Mouse (Mus musculus): ENCODE results near the gene Nprl3. TPM values are rescaled to one million over a fixed set of nuclear protein-coding genes. Genes with fewer than 3 reads are reported as not detected.

Gene Nprl3
- polyA plus RNA-seq (2012; rRNA removed) = 25.1 and 35.7 TPM in 2 replicates

- WGBS = under 1% methylated on average over 54 of the region's 54 CpGs
- TF ChIP-seq POLR2A (IDR thresholded peaks at IDR 0.05; ENCODE audit: low read depth, low read length) = peak; percentile 94
- TF ChIP-seq CTCF (IDR thresholded peaks at IDR 0.05; ENCODE audit: extremely low read depth, insufficient read length, insufficient replicate concordance, low read depth, low read length) = no peak
- 0 out of 2 replicates have a peak, but pooled peaks cover 1% of the 10 kb centered on the region for H3K36me3 ChIP-seq (ENCODE audit: control insufficient read depth, insufficient read depth, low read length)
- peaks cover 3% of the 10 kb centered on the region; the same call in 1 of the 2 replicates for H3K4me1 ChIP-seq (ENCODE audit: control insufficient read depth, insufficient read depth, insufficient read length, low read length)
- peak within 1 kb of the TSS; percentile 94 for H3K4me3 ChIP-seq (ENCODE audit: low read depth, low read length)
- peak within 1 kb of the TSS; percentile 70 for H3K27ac ChIP-seq (ENCODE audit: insufficient read depth, low read depth, low read length)
- H3K27me3 ChIP-seq (ENCODE audit: control insufficient read depth, insufficient read depth, low read length) = no peaks in the 10 kb centered on the region
Measured at GRCm38 (mm10) chr11:32267188-32267884, at the start of gene Nprl3. Gene Nprl3 (minus strand): TSS chr11:32267707.

DNA sequence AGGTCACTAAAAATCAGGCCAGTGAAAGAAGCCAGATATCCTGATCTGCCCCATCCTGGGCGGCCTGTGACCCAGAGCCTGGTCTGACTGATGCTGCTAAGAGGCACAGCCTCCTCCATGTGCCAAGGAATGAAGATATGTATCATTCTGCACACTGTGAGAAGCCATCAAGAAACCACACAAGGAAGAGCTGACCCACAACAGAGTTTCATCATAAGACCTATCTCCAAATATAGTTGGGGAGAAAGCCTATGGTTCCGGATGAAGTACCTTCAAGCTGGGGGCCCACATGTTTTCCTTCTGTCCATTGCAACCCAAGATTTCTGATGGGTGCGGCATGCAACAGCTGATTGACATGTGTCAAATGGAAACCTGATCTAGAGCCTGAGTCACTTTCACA lies 48.5 kb upstream of the Nprl3 start:
- Histone ChIP-seq H3K36me3 (ENCODE audit: control insufficient read depth, insufficient read depth, low read length) (no peaks in the 10 kb centered on the region), H3K4me3 (ENCODE audit: low read depth, low read length) (no peak overlapping the region), H3K27ac (ENCODE audit: insufficient read depth, low read depth, low read length) (no peak overlapping the region), H3K4me1 (ENCODE audit: control insufficient read depth, insufficient read depth, insufficient read length, low read length) (no peaks in the 10 kb centered on the region), H3K27me3 (ENCODE audit: control insufficient read depth, insufficient read depth, low read length) (no peaks in the 10 kb centered on the region)
- TF ChIP-seq POLR2A (IDR thresholded peaks at IDR 0.05; ENCODE audit: low read depth, low read length) = no peak
- no peak for TF ChIP-seq CTCF (IDR thresholded peaks at IDR 0.05; ENCODE audit: extremely low read depth, insufficient read length, insufficient replicate concordance, low read depth, low read length)
- 73% methylated on average over 3 of the region's 3 CpGs for WGBS

DNA sequence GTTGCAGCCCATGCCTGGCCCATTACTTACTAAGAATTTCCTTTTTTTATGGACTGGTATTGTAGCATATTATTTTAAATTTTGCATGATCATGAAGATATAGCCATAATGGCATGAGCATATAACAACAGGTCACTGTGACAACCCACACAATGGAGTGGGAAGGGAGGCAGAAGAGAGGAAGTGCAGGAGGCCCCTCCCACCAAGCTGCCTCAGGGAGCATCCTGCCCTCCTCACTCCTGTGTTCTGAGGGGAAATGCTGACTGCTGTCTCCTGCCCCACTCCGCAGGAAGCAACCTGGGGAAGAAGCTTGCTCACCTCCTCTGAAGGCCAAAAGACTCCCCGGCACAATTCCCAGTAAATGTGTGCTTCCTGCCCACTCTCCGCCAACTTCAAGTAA lies 42.4 kb upstream of the Nprl3 start:
- no peak for TF ChIP-seq CTCF (IDR thresholded peaks at IDR 0.05; ENCODE audit: extremely low read depth, insufficient read length, insufficient replicate concordance, low read depth, low read length)
- TF ChIP-seq POLR2A (IDR thresholded peaks at IDR 0.05; ENCODE audit: low read depth, low read length) = no peak
- 69% methylated on average over 3 of the region's 3 CpGs for WGBS
- no peak overlapping the region for H3K27ac ChIP-seq (ENCODE audit: insufficient read depth, low read depth, low read length)
- no peak overlapping the region for H3K4me3 ChIP-seq (ENCODE audit: low read depth, low read length)
- H3K4me1 ChIP-seq (ENCODE audit: control insufficient read depth, insufficient read depth, insufficient read length, low read length) = no peaks in the 10 kb centered on the region
- no peaks in the 10 kb centered on the region for H3K36me3 ChIP-seq (ENCODE audit: control insufficient read depth, insufficient read depth, low read length)
- H3K27me3 ChIP-seq (ENCODE audit: control insufficient read depth, insufficient read depth, low read length) = no peaks in the 10 kb centered on the region

DNA sequence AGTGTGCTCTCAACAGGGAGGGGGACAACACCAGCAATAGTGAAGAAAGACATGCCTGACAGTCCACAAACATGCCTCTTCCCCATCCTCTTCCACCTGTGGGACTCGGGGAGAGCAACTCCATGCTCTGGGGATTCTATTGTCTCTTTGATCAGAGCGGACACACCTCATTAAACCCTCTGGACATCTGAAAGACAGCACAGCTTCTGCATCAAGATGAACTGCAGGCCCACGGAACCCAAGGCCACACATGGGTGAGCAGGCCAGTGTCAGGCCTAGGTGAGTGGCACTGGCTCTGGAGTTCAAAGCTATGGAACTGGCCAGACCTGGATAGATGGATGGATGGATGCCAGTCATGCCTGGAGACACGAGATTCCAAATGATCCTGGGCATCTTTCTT lies 41.9 kb upstream of the Nprl3 start:
- H3K27me3 ChIP-seq (ENCODE audit: control insufficient read depth, insufficient read depth, low read length) = no peaks in the 10 kb centered on the region
- TF ChIP-seq CTCF (IDR thresholded peaks at IDR 0.05; ENCODE audit: extremely low read depth, insufficient read length, insufficient replicate concordance, low read depth, low read length) (no peak), POLR2A (IDR thresholded peaks at IDR 0.05; ENCODE audit: low read depth, low read length) (no peak)
- WGBS = 63% methylated on average over 4 of the region's 4 CpGs
- no peak overlapping the region for H3K27ac ChIP-seq (ENCODE audit: insufficient read depth, low read depth, low read length)
- H3K36me3 ChIP-seq (ENCODE audit: control insufficient read depth, insufficient read depth, low read length) = no peaks in the 10 kb centered on the region
- no peaks in the 10 kb centered on the region for H3K4me1 ChIP-seq (ENCODE audit: control insufficient read depth, insufficient read depth, insufficient read length, low read length)
- no peak overlapping the region for H3K4me3 ChIP-seq (ENCODE audit: low read depth, low read length)

DNA sequence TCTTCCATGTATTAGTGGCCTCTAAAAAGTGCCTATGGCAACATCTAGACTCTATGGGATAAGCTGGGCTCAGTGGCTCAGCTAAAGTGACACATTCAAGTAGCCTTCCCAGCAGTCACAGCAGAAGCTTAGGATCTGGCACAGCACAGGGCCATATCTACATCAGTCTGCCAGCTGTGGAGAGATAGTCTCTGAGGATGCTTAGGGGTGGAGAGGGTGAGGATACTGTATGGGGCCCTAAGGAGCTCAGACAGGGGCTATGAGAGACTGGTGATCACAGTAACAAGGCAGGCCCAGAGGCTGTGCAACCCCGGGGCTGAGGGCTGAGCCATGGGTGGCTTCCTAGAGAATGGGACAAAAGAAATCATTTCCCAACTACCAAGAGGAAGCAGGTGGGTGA lies 39.5 kb upstream of the Nprl3 start:
- no peaks in the 10 kb centered on the region for H3K36me3 ChIP-seq (ENCODE audit: control insufficient read depth, insufficient read depth, low read length)
- no peak overlapping the region for H3K4me3 ChIP-seq (ENCODE audit: low read depth, low read length)
- no peak overlapping the region for H3K27ac ChIP-seq (ENCODE audit: insufficient read depth, low read depth, low read length)
- TF ChIP-seq POLR2A (IDR thresholded peaks at IDR 0.05; ENCODE audit: low read depth, low read length) = no peak
- no peak for TF ChIP-seq CTCF (IDR thresholded peaks at IDR 0.05; ENCODE audit: extremely low read depth, insufficient read length, insufficient replicate concordance, low read depth, low read length)
- WGBS = 71% methylated on average over 1 of the region's 1 CpGs
- H3K4me1 ChIP-seq (ENCODE audit: control insufficient read depth, insufficient read depth, insufficient read length, low read length) = no peaks in the 10 kb centered on the region
- H3K27me3 ChIP-seq (ENCODE audit: control insufficient read depth, insufficient read depth, low read length) = no peaks in the 10 kb centered on the region

- Histone ChIP-seq H3K27ac (ENCODE audit: insufficient read depth, low read depth, low read length) (no peak overlapping the region), H3K4me1 (ENCODE audit: control insufficient read depth, insufficient read depth, insufficient read length, low read length) (no peaks in the 10 kb centered on the region), H3K27me3 (ENCODE audit: control insufficient read depth, insufficient read depth, low read length) (no peaks in the 10 kb centered on the region), H3K36me3 (ENCODE audit: control insufficient read depth, insufficient read depth, low read length) (no peaks in the 10 kb centered on the region), H3K4me3 (ENCODE audit: low read depth, low read length) (no peak overlapping the region)
- TF ChIP-seq POLR2A (IDR thresholded peaks at IDR 0.05; ENCODE audit: low read depth, low read length) (no peak), CTCF (IDR thresholded peaks at IDR 0.05; ENCODE audit: extremely low read depth, insufficient read length, insufficient replicate concordance, low read depth, low read length) (no peak)
- 69% methylated on average over 1 of the region's 1 CpGs for WGBS
Measured at GRCm38 (mm10) chr11:32303455-32303854, 35.9 kb upstream of the Nprl3 start.

GRCm38 (mm10) chr11:32302824-32303419 lies 35.4 kb upstream of the Nprl3 start:
- Histone ChIP-seq H3K27me3 (ENCODE audit: control insufficient read depth, insufficient read depth, low read length) (no peaks in the 10 kb centered on the region), H3K27ac (ENCODE audit: insufficient read depth, low read depth, low read length) (no peak overlapping the region), H3K4me3 (ENCODE audit: low read depth, low read length) (no peak overlapping the region), H3K36me3 (ENCODE audit: control insufficient read depth, insufficient read depth, low read length) (no peaks in the 10 kb centered on the region), H3K4me1 (ENCODE audit: control insufficient read depth, insufficient read depth, insufficient read length, low read length) (no peaks in the 10 kb centered on the region)
- TF ChIP-seq CTCF (IDR thresholded peaks at IDR 0.05; ENCODE audit: extremely low read depth, insufficient read length, insufficient replicate concordance, low read depth, low read length) (no peak), POLR2A (IDR thresholded peaks at IDR 0.05; ENCODE audit: low read depth, low read length) (no peak)
- 40% methylated on average over 2 of the region's 2 CpGs for WGBS

All from small intestine, adult 2 months (tissue).